Mouse (Mus musculus) forebrain, embryonic 10.5 days (tissue): ENCODE data around the gene Lclat1. TPM values are rescaled to one million over a fixed set of nuclear protein-coding genes. Genes with fewer than 3 reads are reported as not detected.

Source experiments
- DNase-seq: peaks from one replicate; pipeline ENCODE4 v3.0.0-alpha.2; 2017; ENCODE audit warnings: low spot score; ENCODE audit errors: extremely low spot score
- H3K27ac ChIP-seq: fragments of 300-500 bp; sonication (generic); 2 replicates; pipeline ENCODE4 v1.5.1; 2016; ENCODE audit warnings: mild to moderate bottlenecking
- H3K27me3 ChIP-seq: fragments of 300-500 bp; sonication (generic); 2 replicates; pipeline ENCODE4 v1.6.1; 2016; ENCODE audit warnings: mild to moderate bottlenecking; ENCODE audit not compliant: poor library complexity, severe bottlenecking
- H3K36me3 ChIP-seq: fragments of 300-500 bp; sonication (generic); replicated peaks from 2 replicates; pipeline ENCODE4 v1.6.1; 2016; ENCODE audit warnings: mild to moderate bottlenecking, moderate library complexity
- H3K4me1 ChIP-seq: fragments of 300-500 bp; sonication (generic); 2 replicates; pipeline ENCODE4 v1.6.1; 2016
- H3K4me3 ChIP-seq: fragments of 300-500 bp; sonication (generic); 2 replicates; pipeline ENCODE4 v1.5.1; 2016; ENCODE audit warnings: mild to moderate bottlenecking, moderate library complexity
- H3K9me3 ChIP-seq: fragments of 300-500 bp; sonication (generic); 2 replicates; pipeline ENCODE4 v1.6.1; 2016; ENCODE audit warnings: mild to moderate bottlenecking, moderate library complexity
- WGBS: fragments of 180-500 bp; shearing (Covaris S2); methylation state at CpG from one replicate; pipeline ENCODE4 v1.1.7; 2016; 5-methylcytosine and 5-hydroxymethylcytosine counted together
- polyA plus RNA-seq: library from polyadenylated mRNA; unstranded; fragments of >200 nt; fragmentation: Nextera tagmentation; extraction: Ambion mirVana; gene quantifications from 2 replicates; pipeline ENCODE4 v1.2.1, GENCODE M21; 2016

The Lclat1 gene
- polyA plus RNA-seq, 1 experiment from 2014 or later: 10.4 TPM

DNA sequence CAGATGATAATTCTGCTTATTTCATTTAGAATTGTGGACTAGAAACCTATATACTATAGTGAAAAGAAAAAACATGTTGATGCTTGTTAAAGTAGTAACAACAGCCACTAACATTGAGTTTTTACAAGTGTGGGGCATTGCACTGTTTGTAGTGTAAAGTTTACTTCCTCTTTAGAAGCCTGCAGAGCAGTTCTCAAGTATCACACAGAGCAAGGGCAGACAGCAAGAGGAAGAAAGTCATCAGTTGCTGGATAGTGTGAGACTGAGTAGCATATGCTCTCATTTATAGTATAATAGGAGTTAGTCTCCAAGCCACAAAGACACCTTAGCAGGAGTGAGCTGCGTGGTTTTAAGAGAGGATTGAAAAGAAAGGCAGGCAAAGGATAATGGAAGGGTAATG lies 89.9 kb downstream of the Lclat1 start:
- 94% methylated on average over 1 of the region's 1 CpGs for WGBS

DNA sequence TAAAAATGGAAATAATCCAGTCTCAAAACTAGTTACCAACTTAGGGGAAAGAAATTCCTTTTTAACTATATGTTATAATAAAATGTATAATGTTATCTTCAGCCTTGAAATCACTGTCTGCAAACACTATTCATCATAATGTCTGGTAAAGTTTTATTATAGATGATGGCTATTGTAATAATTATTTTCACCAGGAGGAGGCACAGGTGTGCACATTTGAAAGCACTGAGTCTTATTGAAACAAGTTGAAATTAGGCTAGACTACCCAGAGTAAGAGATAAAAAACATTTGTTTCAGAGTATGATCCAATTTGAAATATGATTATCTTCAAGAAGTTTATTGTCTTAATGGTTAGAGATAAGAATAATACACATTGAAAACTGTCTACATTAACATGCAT lies 91.6 kb downstream of the Lclat1 start:
- Histone ChIP-seq H3K9me3 (no peaks in the 10 kb centered on the region), H3K27ac (no peak overlapping the region), H3K36me3 (peaks cover 7% of the 10 kb centered on the region), H3K4me3 (no peak overlapping the region), H3K4me1 (no peaks in the 10 kb centered on the region), H3K27me3 (no peaks in the 10 kb centered on the region)
- no peak for DNase-seq

More for the DNA sequence above, 89.9 kb downstream of the Lclat1 start:
- H3K36me3 ChIP-seq: peaks cover 2% of the 10 kb centered on the region
- H3K9me3 ChIP-seq: no peaks in the 10 kb centered on the region
- H3K27me3 ChIP-seq: no peaks in the 10 kb centered on the region
- H3K27ac ChIP-seq: no peak overlapping the region
- no peaks in the 10 kb centered on the region for H3K4me1 ChIP-seq
- H3K4me3 ChIP-seq: no peak overlapping the region
- DNase-seq: no peak

DNA sequence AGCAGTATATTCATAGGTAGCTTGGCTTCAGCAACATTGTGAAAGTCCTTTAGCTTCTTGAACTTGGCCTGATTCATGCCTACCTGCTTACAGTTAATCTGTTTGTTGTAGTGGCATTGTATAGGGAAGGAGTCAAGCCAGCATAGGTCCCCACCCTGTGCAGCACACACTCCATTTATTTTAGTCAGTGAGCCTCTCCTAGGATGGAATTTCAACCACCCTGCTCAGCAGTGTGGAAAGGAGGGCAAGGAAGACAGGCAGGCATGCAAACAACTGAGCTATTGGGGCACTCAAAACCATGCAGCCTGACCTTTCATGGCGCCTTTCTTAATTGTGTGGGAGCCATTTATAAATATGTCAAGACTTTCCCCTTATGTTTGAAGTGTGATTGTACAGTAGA lies 92.6 kb downstream of the Lclat1 start:
- Histone ChIP-seq H3K27ac (no peak overlapping the region), H3K4me1 (no peaks in the 10 kb centered on the region), H3K9me3 (no peaks in the 10 kb centered on the region), H3K4me3 (no peak overlapping the region), H3K36me3 (peaks cover 7% of the 10 kb centered on the region), H3K27me3 (no peaks in the 10 kb centered on the region)
- no peak for DNase-seq
- WGBS: 79% methylated on average over 1 of the region's 1 CpGs

DNA sequence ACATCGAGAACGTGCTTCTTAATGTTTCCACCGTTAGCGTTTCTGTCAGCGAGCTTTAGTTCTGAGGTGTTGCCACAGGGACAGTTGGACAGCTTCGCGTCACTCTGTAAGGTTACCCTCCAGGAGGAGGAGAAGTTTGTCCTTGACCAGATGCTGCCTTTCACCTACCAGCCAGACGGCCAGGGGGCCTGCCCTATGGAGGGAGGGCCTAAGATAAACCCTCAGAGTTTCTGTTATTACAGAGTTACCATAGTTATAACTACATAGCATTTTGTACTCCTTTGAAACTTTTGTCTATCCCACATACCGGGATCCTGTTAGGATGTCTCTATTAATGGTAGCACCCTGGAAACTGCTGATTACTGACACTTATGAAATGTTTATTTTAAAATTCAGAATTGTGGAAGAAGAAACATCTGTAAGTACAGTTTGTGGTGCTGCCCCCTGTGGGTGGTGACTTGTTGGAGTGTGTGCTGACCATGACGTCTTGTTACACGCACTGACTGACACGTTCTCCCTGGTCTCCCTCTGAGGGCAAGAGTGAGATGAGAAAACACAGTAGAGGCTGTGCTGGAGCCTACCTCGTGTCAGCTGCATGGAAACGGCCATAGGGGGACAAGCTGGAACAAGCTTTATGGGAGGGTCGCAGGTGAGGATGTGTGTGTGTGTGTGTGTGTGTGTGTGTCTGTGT lies 96.0 kb downstream of the Lclat1 start:
- WGBS: 92% methylated on average over 15 of the region's 15 CpGs

DNA sequence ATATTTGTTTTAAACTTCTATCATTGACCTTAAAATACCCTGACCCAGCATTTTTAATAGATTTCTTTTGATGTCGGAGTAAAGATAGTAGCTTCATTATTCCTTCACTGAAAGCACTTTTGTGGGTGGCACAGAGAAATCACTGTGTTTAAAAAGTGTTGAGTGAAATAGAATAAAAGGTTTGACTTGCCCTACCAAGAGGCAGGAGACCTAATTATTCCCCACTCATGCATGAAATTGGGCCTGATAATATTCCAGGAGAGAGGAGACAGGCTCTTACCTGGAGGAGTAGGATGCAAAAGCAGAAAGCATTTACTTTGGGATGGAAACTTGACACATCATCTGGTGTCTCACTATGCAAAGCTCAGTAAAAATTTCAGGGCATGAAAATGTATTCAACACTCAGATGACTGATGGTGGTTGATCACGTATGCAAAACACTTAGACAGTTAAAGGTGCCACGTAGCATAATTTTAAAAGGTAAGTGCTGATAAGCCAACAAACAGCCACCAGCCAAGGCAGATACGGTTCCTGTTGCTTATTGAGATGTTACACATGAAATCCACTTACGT lies 103.3 kb downstream of the Lclat1 start:
- 85% methylated on average over 5 of the region's 5 CpGs for WGBS
- no peaks in the 10 kb centered on the region for H3K9me3 ChIP-seq
- H3K36me3 ChIP-seq: no peaks in the 10 kb centered on the region
- no peak for DNase-seq
- no peak overlapping the region for H3K27ac ChIP-seq
- no peaks in the 10 kb centered on the region for H3K4me1 ChIP-seq
- H3K27me3 ChIP-seq: no peaks in the 10 kb centered on the region
- no peak overlapping the region for H3K4me3 ChIP-seq

More for the DNA sequence above, 96.0 kb downstream of the Lclat1 start:
- H3K36me3 ChIP-seq: peaks cover 7% of the 10 kb centered on the region
- DNase-seq: no peak
- H3K27ac ChIP-seq: no peak overlapping the region
- no peaks in the 10 kb centered on the region for H3K9me3 ChIP-seq
- no peak overlapping the region for H3K4me3 ChIP-seq
- no peaks in the 10 kb centered on the region for H3K4me1 ChIP-seq
- no peaks in the 10 kb centered on the region for H3K27me3 ChIP-seq

DNA sequence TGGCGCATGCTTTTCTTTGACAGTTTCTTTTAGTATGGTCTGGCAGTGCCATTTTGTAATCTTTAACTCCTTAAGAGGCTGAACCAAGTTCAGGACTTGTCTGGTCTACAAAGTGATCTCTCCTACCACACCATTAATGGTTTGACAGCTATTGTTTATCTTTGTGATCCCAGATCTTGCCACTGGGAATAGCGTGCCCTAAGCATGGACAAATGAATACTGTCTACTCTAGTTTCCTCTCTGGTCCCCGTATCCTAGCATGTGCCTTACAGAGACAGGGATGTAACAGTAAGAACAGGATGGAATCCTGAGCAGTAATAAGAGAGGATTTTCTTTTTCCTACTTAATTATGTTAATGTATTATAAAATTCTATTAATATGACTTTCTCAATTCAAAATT lies 105.0 kb downstream of the Lclat1 start:
- DNase-seq: no peak
- no peak overlapping the region for H3K4me3 ChIP-seq
- 94% methylated on average over 3 of the region's 3 CpGs for WGBS
- no peaks in the 10 kb centered on the region for H3K9me3 ChIP-seq
- no peaks in the 10 kb centered on the region for H3K27me3 ChIP-seq
- no peak overlapping the region for H3K27ac ChIP-seq
- H3K36me3 ChIP-seq: peaks cover 7% of the 10 kb centered on the region
- no peaks in the 10 kb centered on the region for H3K4me1 ChIP-seq

DNA sequence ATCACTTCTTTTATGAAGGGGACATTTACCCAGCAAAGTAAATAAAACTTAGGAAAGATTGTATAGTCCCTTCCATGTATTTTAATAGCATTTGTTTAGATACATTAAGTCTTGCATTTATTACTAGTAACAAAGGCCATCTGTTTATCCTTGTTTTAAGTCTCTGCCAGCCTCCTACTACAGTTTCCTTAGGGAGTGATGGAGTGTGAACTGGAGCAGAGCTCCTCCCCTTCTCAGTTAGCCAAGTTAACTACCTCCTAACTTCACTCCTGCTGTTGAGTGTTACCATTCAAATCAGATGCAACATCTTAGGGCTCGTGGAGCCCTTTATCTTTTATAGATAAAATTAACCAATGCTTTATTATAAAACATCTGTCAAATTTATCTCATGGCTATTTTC lies 105.4 kb downstream of the Lclat1 start:
- DNase-seq: no peak
- Histone ChIP-seq H3K27me3 (no peaks in the 10 kb centered on the region), H3K9me3 (no peaks in the 10 kb centered on the region), H3K4me1 (no peaks in the 10 kb centered on the region), H3K36me3 (peaks cover 7% of the 10 kb centered on the region), H3K27ac (no peak overlapping the region), H3K4me3 (no peak overlapping the region)
- 79% methylated on average over 1 of the region's 1 CpGs for WGBS

DNA sequence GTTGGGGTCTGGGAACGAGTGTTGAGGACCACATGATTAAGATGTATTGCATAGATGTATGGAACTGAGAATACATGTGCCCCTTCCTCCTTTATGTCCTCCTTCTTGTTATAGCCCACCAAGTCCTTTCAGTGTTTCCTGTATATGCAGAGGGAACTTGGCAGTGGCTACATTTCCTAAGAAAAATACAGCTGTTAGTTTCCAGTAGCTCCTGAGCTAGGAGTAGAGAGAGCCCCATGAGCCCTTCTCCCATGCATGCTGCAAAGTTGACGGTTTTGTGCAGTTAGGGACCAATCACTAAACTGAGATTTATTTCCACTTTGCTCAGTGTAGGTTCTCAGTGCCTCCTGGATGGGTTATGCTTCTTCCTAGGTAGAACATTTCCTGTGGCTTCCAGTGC lies 105.9 kb downstream of the Lclat1 start:
- Histone ChIP-seq H3K36me3 (peaks cover 7% of the 10 kb centered on the region), H3K4me3 (no peak overlapping the region)
- WGBS: 90% methylated on average over 2 of the region's 2 CpGs

DNA sequence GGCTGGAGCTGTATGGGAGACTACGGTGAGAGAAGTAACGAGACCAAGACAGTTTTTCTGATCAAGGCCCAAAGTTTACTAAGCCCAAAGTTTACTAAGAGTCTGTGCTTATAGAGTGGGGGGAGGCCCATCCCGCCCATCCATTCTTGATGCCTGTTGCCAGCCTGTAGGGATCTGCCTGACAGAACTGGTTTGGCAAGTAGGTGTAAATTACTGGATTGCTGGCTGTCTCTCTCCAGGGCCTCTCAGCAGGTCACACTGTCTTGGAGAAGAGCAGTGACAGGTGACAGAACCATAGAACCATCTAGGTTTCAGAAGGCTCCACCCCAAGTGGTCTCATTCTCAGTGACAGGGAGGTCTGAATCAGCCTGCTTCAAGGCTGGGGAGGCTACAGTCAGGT lies 109.5 kb downstream of the Lclat1 start:
- 90% methylated on average over 3 of the region's 3 CpGs for WGBS
- Histone ChIP-seq H3K4me3 (no peak overlapping the region), H3K9me3 (no peaks in the 10 kb centered on the region), H3K4me1 (no peaks in the 10 kb centered on the region), H3K36me3 (peaks cover 7% of the 10 kb centered on the region), H3K27me3 (peaks cover 4% of the 10 kb centered on the region; the same call in 1 of the 2 replicates), H3K27ac (no peak overlapping the region)
- DNase-seq: no peak

More for the DNA sequence above, 105.9 kb downstream of the Lclat1 start:
- no peaks in the 10 kb centered on the region for H3K9me3 ChIP-seq
- H3K27ac ChIP-seq: no peak overlapping the region
- H3K27me3 ChIP-seq: no peaks in the 10 kb centered on the region
- no peak for DNase-seq
- no peaks in the 10 kb centered on the region for H3K4me1 ChIP-seq

DNA sequence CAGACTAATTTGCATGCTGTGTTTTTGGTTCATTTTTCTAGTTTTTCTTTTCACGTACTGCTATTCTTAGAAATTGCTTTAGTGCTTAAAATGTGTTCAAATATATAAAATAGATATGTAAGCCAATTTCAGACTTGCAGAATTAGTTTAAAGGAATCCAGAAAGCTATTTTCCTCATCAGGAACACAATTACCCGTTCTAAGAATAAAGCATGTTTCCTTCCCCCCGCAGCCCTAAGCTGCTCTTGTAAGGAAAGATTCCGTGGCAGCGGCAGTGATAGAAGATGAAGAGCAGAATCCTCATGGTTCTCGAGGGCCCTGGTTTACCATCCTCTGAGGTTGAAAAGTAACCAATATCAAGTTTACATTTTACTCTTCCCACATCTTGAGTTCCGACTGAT lies 113.0 kb downstream of the Lclat1 start:
- Histone ChIP-seq H3K27ac (no peak overlapping the region), H3K9me3 (no peaks in the 10 kb centered on the region), H3K36me3 (peaks cover 7% of the 10 kb centered on the region), H3K27me3 (peaks cover 5% of the 10 kb centered on the region; the same call in 1 of the 2 replicates), H3K4me3 (no peak overlapping the region), H3K4me1 (peaks cover 21% of the 10 kb centered on the region)
- no peak for DNase-seq
- 74% methylated on average over 7 of the region's 7 CpGs for WGBS

DNA sequence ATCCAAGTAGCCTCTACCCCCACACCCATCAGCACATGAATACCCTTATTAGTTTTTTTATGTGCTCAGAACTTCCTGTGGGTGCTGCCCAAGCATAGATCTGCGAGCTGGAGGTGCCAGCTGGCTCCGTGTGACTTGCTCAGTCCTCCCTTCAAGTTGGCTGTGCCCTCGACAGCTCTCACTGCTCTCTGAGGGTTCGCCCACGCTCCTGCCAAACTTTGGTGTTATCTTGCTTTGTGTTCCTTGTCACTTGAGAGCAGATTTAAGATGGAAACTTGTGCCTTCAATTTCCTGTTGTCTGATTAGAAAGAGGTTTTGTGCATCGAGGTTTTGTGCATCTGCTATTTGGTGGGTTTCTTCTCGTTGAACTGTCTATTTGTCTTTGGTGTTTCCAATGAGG lies 114.3 kb downstream of the Lclat1 start:
- Histone ChIP-seq H3K36me3 (peaks cover 4% of the 10 kb centered on the region), H3K4me3 (no peak overlapping the region), H3K9me3 (no peaks in the 10 kb centered on the region), H3K27me3 (peaks cover 5% of the 10 kb centered on the region; the same call in 1 of the 2 replicates), H3K27ac (no peak overlapping the region), H3K4me1 (peaks cover 27% of the 10 kb centered on the region)
- no peak for DNase-seq
- 84% methylated on average over 7 of the region's 7 CpGs for WGBS

DNA sequence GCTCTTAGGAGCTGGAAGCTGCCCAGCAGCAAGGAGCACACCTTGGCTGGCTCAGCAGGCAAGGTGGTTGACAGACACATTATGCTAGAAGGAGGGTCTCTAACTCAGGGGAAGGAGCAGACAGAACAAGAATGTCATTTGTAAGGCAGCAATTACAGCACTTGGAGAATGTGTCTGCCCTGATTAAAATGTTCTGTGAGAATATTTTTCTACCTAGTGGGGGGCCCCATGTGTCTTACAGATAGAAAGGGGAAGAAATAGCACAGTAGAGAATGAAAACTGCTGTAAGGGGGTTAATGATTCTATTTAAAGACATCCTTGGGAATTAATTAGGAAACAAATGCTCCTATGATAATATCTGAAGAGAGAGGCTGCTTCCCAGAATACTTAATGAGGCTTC lies 117.7 kb downstream of the Lclat1 start:
- peak overlapping the region; percentile 20; the same call in 1 of the 2 replicates for H3K27ac ChIP-seq
- DNase-seq: no peak
- H3K27me3 ChIP-seq: peaks cover 5% of the 10 kb centered on the region; the same call in 1 of the 2 replicates
- H3K4me1 ChIP-seq: peaks cover 27% of the 10 kb centered on the region
- H3K4me3 ChIP-seq: no peak overlapping the region
- no peaks in the 10 kb centered on the region for H3K36me3 ChIP-seq
- H3K9me3 ChIP-seq: no peaks in the 10 kb centered on the region

DNA sequence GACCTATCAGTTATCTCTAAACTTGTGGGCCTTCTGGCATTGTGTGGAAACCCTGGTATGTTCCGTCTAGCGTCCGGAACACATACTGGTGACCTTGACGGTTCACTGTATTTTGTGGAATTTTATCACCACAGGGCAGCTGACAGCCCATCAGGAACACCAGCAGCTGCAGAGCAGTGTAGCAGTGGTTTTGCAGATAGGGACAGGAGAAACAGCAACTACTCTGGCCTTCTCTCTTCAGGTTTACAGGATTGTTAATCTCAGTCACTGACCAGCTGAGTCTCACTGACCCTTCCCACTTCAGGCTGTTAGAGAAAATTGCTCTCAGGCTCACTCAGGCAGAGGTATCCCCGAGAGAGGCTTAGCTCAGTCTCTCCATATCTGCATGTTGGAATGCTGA lies 118.2 kb downstream of the Lclat1 start:
- peaks cover 5% of the 10 kb centered on the region; the same call in 1 of the 2 replicates for H3K27me3 ChIP-seq
- H3K27ac ChIP-seq: no peak overlapping the region
- H3K36me3 ChIP-seq: no peaks in the 10 kb centered on the region
- peaks cover 27% of the 10 kb centered on the region for H3K4me1 ChIP-seq
- DNase-seq: no peak
- WGBS: 81% methylated on average over 5 of the region's 5 CpGs
- no peak overlapping the region for H3K4me3 ChIP-seq
- no peaks in the 10 kb centered on the region for H3K9me3 ChIP-seq
